20 mouse cellular contexts compared by ENCODE assay signal in genomic region chr16:95216824-95217223, GRCm38 (mm10). TPM values are rescaled to one million over a fixed set of nuclear protein-coding genes. Genes with fewer than 3 reads are reported as not detected.
"Had no signal": no experiment of that assay in that cellular context is flagged by ENCODE, and none has a peak within 500 bp of the region (broad histone marks: within the 10 kb centered on the region; RNA-seq: fewer than 3 reads in every experiment).

No protein-coding gene starts in this region.

- ATAC-seq: midbrain, embryonic 13.5 days; midbrain, embryonic 15.5 days had no signal

- H3K27ac ChIP-seq: midbrain, embryonic 10.5 days; midbrain, embryonic 13.5 days; midbrain, embryonic 15.5 days; neural tube, embryonic 13.5 days; neural tube, embryonic 15.5 days; stomach, embryonic 15.5 days; stomach, postnatal 0 days had no signal

- H3K9me3 ChIP-seq: midbrain, embryonic 10.5 days; midbrain, embryonic 13.5 days; midbrain, embryonic 15.5 days; neural tube, embryonic 13.5 days; neural tube, embryonic 15.5 days; stomach, embryonic 15.5 days had no signal

- DNase-seq: lung, adult 18-20 months; lung, embryonic 14.5 days; lung, postnatal 10 days; lung, postnatal 4 days; retina, postnatal 1 day; right cerebral cortex, adult 18-20 months; right cerebral cortex, postnatal 14 days; thymus, adult 2 months; thymus, postnatal 25 days; thymus, postnatal 4 days had no signal

- H3K4me2 ChIP-seq: lung, embryonic 14.5 days; midbrain, embryonic 13.5 days; midbrain, embryonic 15.5 days; neural tube, embryonic 13.5 days; neural tube, embryonic 15.5 days; stomach, embryonic 15.5 days had no signal

- H3K4me3 ChIP-seq: midbrain, embryonic 10.5 days; midbrain, embryonic 13.5 days; midbrain, embryonic 15.5 days; myocyte; neural tube, embryonic 13.5 days; neural tube, embryonic 15.5 days; stomach, embryonic 15.5 days had no signal

- H3K9ac ChIP-seq: lung, embryonic 14.5 days; midbrain, embryonic 13.5 days; midbrain, embryonic 15.5 days; neural tube, embryonic 13.5 days; neural tube, embryonic 15.5 days; stomach, embryonic 15.5 days had no signal

- H3K27me3 ChIP-seq: midbrain, embryonic 13.5 days; midbrain, embryonic 15.5 days; neural tube, embryonic 13.5 days; neural tube, embryonic 15.5 days; stomach, embryonic 15.5 days had no signal

- H3K36me3 ChIP-seq: midbrain, embryonic 10.5 days; midbrain, embryonic 13.5 days; midbrain, embryonic 15.5 days; neural tube, embryonic 13.5 days; neural tube, embryonic 15.5 days; stomach, embryonic 15.5 days had no signal

- H3K4me1 ChIP-seq: midbrain, embryonic 13.5 days; midbrain, embryonic 15.5 days; neural tube, embryonic 13.5 days; neural tube, embryonic 15.5 days; stomach, embryonic 15.5 days had no signal

RNA-seq across cellular contexts. Expression of gene Kcnj15, which starts 40.5 kb away (rescaled TPM):
- total RNA-seq: megakaryocyte, adult 5-6 weeks; megakaryocyte-erythroid progenitor cell, adult 5-6 weeks had no signal
